Mouse (Mus musculus) midbrain, postnatal 0 days (tissue): ENCODE measurements around the gene Mobp. TPM values are rescaled to one million over a fixed set of nuclear protein-coding genes. Genes with fewer than 3 reads are reported as not detected.
A peak's percentile ranks its signal among the peaks of the same experiment; 100 is the strongest.

Experiments used
- ATAC-seq: fragments of 200-750 bp; cut with Nextera tagmentation; 2 replicates; pipeline ENCODE4 v1.8.0; 2017; ENCODE audit warnings: moderate number of reproducible peaks, mild to moderate bottlenecking, moderate TSS enrichment, moderate library complexity; ENCODE audit not compliant: low FRiP score
- DNase-seq: peaks from one replicate; pipeline ENCODE4 v3.0.0-alpha.2; 2015; ENCODE audit warnings: low spot score
- H3K27ac ChIP-seq: fragments of 300-500 bp; sonication (generic); 2 replicates; pipeline ENCODE4 v1.5.1; 2014; ENCODE audit warnings: low read depth, mild to moderate bottlenecking, low read length, mixed read lengths
- H3K27me3 ChIP-seq: fragments of 300-500 bp; sonication (generic); 2 replicates; pipeline ENCODE4 v1.6.1; 2014; ENCODE audit warnings: low read length, control low read depth, mixed read lengths; ENCODE audit not compliant: insufficient read depth
- H3K36me3 ChIP-seq: fragments of 300-500 bp; sonication (generic); 2 replicates; pipeline ENCODE4 v1.6.1; 2014; ENCODE audit warnings: low read length, control low read depth, mixed read lengths; ENCODE audit not compliant: insufficient read depth
- H3K4me1 ChIP-seq: fragments of 300-500 bp; sonication (generic); 2 replicates; pipeline ENCODE4 v1.6.1; 2014; ENCODE audit warnings: mild to moderate bottlenecking, control low read depth, antibody characterized with exemption, low read length, mixed read lengths; ENCODE audit not compliant: insufficient read depth
- H3K4me2 ChIP-seq: fragments of 300-500 bp; sonication (generic); 2 replicates; pipeline ENCODE4 v1.6.1; 2014; ENCODE audit warnings: low read depth, mild to moderate bottlenecking, low read length, mixed read lengths; ENCODE audit not compliant: poor library complexity, severe bottlenecking
- H3K4me3 ChIP-seq: fragments of 300-500 bp; sonication (generic); 2 replicates; pipeline ENCODE4 v1.5.1; 2014; ENCODE audit warnings: low read depth, mild to moderate bottlenecking, low read length, moderate library complexity
- H3K9ac ChIP-seq: fragments of 300-500 bp; sonication (generic); replicated peaks from 2 replicates; pipeline ENCODE4 v1.6.1; 2014; ENCODE audit warnings: mild to moderate bottlenecking, low read length, moderate library complexity, mixed read lengths; ENCODE audit not compliant: poor library complexity, severe bottlenecking
- H3K9me3 ChIP-seq: fragments of 300-500 bp; sonication (generic); 2 replicates; pipeline ENCODE4 v1.6.1; 2016; ENCODE audit warnings: low read length, control low read depth
- CTCF ChIP-seq: IDR thresholded peaks from 2 replicates; pipeline ENCODE4 v1.5.1; 2016; ENCODE audit warnings: antibody characterized with exemption, mild to moderate bottlenecking
- WGBS: fragments of 180-500 bp; shearing (Covaris S2); extraction: QIAGEN DNeasy Blood & Tissue Kit; methylation state at CpG from one replicate; pipeline ENCODE4 v1.1.7; 2014; 5-methylcytosine and 5-hydroxymethylcytosine counted together
- polyA plus RNA-seq: library from polyadenylated mRNA; unstranded; fragments of >200 nt; fragmentation: Nextera tagmentation; extraction: Ambion mirVana; gene quantifications from 2 replicates; pipeline ENCODE4 v1.2.1, GENCODE M21; 2015
- total RNA-seq: library from RNA; depleted of rRNA; stranded (reverse); fragments of >200 nt; gene quantifications from 2 replicates; pipeline ENCODE4 v1.2.3, GENCODE M21; 2014

Mobp gene
- total and polyA plus RNA-seq, 2 experiments from 2014 or later: 0.16 to 1.4 TPM

DNA sequence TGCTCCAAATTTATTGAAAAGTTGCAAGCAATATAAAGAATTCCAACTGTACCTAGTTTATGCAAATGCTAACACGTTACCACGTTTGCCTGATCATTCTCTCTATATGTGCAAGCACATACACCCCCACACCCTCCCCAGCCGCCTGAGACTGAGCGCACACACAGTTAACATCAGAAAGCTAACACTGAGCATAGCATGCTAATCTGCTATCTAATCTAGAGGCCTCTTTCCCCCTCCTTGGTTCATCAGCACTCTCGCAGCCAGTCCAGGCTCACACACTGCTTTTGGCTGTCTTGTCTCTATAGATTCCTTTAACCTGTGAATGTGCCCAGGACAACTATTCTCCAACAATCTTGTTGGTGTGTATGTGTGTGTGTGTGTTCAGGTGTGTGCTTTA is 1.6 kb downstream of the Mobp start:
- Histone ChIP-seq H3K4me2 (no peak overlapping the region), H3K4me3 (no peak overlapping the region), H3K27me3 (no peaks in the 10 kb centered on the region), H3K36me3 (no peaks in the 10 kb centered on the region), H3K9ac (no peak overlapping the region), H3K4me1 (no peaks in the 10 kb centered on the region), H3K27ac (no peak overlapping the region), H3K9me3 (no peaks in the 10 kb centered on the region)
- ATAC-seq: no peak
- TF ChIP-seq CTCF: no peak
- WGBS: 77% methylated on average over 5 of the region's 5 CpGs
- no peak for DNase-seq

DNA sequence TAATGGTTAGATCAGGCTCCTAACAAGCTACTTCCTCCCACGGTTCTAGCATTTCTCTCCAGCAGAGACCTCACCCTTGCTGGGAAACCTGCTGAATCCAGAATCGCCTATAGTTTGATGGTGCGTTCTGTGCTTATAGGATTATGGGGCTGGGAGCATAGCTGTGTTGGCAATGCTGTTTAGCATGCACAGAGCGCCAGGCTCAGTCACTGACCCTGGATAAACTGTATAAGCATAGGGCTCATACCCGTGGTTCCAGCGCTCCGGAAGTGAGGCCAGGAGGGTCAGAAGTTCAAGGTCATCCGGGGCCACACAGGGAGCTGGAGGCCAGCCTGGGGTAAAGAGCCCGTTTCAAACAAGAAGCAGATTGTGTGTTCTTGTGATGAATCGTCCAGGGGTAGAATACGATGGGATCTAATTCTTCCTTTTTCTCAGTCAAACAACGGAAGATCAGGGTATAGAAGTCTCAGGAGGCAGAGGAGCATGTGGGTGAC is 2.4 kb downstream of the Mobp start:
- TF ChIP-seq CTCF: no peak
- Histone ChIP-seq H3K4me1 (no peaks in the 10 kb centered on the region), H3K27me3 (no peaks in the 10 kb centered on the region), H3K4me3 (no peak overlapping the region), H3K9ac (no peak overlapping the region), H3K27ac (no peak overlapping the region), H3K36me3 (no peaks in the 10 kb centered on the region), H3K9me3 (no peaks in the 10 kb centered on the region), H3K4me2 (no peak overlapping the region)
- 74% methylated on average over 12 of the region's 12 CpGs for WGBS
- DNase-seq (no peak), ATAC-seq (no peak)

DNA sequence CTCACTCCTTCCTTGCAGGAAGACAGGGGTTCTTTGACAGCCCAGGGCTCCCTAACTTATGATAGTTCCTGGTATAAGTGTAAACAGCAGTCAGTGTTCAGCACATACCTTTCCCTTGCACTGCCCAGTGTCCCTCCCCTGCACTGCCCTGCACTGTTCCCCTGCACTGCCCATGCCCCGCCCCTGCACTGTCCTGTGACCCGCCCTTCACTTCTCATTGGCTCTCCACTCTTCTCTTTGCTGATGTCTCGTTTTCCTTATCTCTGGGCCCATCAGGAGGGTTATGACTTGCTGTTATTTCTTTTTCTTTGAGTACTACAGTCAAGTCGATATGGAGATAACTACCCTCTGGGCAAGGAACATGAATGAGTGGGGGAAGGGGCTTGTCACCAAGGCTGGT is 8.5 kb downstream of the Mobp start:
- no peak overlapping the region for H3K9ac ChIP-seq
- DNase-seq (no peak), ATAC-seq (no peak)
- no peaks in the 10 kb centered on the region for H3K9me3 ChIP-seq
- no peak overlapping the region for H3K4me2 ChIP-seq
- H3K4me1 ChIP-seq: no peaks in the 10 kb centered on the region
- no peak overlapping the region for H3K27ac ChIP-seq
- no peak for TF ChIP-seq CTCF
- no peaks in the 10 kb centered on the region for H3K27me3 ChIP-seq
- H3K36me3 ChIP-seq: no peaks in the 10 kb centered on the region
- 45% methylated on average over 4 of the region's 4 CpGs for WGBS
- H3K4me3 ChIP-seq: no peak overlapping the region

DNA sequence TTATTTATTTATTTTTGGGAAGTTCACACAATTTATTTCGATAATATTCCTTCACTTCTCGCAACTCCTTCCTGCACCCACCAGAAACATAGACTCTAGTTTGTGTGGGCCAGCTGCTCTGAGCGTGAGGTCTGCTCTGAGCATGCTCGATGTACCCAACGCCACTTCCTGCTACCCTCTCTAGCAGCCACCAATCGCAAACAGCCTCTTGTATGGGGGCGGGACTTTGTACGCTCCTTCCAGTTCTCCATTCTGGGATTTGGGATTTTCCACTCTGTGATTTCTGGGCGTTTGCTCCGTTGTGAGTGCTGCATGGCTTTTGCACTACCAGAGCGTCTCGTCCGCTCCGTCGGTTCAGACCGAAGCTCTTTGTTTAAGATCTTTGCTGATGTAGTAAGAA is 14.4 kb downstream of the Mobp start:
- Histone ChIP-seq H3K4me3 (no peak overlapping the region), H3K9ac (no peak overlapping the region), H3K4me1 (no peaks in the 10 kb centered on the region), H3K36me3 (no peaks in the 10 kb centered on the region), H3K4me2 (no peak overlapping the region), H3K27ac (no peak overlapping the region), H3K27me3 (no peaks in the 10 kb centered on the region), H3K9me3 (no peaks in the 10 kb centered on the region)
- WGBS: 88% methylated on average over 16 of the region's 16 CpGs
- no peak for ATAC-seq
- TF ChIP-seq CTCF: no peak
- DNase-seq: no peak

DNA sequence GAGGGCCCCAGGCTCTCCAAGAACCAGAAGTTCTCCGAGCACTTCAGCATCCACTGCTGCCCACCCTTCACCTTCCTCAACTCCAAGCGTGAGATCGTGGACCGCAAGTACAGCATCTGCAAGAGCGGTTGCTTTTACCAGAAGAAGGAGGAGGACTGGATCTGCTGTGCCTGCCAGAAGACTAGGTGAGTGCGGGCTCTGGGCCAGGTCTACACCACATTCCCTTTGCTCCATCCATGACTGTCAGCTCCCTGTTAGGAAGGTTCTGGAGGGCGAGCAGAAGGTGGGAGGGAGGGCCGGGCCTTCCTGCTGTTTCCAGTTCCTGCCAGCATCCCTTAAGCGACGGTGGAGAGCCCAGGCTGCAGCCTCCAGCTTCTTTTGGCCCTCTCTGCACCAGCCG is 18.3 kb downstream of the Mobp start:
- no peaks in the 10 kb centered on the region for H3K27me3 ChIP-seq
- ATAC-seq (no peak), DNase-seq (no peak)
- no peaks in the 10 kb centered on the region for H3K9me3 ChIP-seq
- H3K36me3 ChIP-seq: no peaks in the 10 kb centered on the region
- no peak overlapping the region for H3K4me3 ChIP-seq
- 78% methylated on average over 11 of the region's 11 CpGs for WGBS
- no peaks in the 10 kb centered on the region for H3K4me1 ChIP-seq
- no peak overlapping the region for H3K27ac ChIP-seq
- no peak overlapping the region for H3K9ac ChIP-seq
- no peak for TF ChIP-seq CTCF
- H3K4me2 ChIP-seq: no peak overlapping the region

DNA sequence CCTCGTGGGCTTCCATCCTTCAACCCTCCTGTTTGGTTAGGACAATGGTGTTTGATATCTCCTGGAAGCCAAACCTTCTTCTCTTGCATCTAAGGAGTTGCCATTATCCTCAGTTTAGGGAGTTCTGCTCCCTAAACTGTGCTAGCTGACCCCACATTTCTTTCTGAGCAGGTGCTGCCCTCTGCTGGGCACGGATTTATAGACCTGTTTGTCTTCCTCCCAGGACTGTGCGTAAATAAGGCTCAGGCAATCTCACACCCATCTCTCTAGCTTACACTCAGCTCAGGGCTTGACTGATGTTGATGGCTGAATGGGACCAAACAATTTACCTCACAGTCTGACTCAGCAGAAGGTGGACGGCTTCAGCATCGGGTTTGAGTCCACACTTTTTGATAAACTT is 21.8 kb downstream of the Mobp start:
- H3K4me1 ChIP-seq: no peaks in the 10 kb centered on the region
- H3K9me3 ChIP-seq: no peaks in the 10 kb centered on the region
- no peaks in the 10 kb centered on the region for H3K27me3 ChIP-seq
- H3K27ac ChIP-seq: no peak overlapping the region
- TF ChIP-seq CTCF: peak; percentile 73
- no peaks in the 10 kb centered on the region for H3K36me3 ChIP-seq
- 36% methylated on average over 5 of the region's 5 CpGs for WGBS
- H3K9ac ChIP-seq: no peak overlapping the region
- no peak for ATAC-seq
- H3K4me3 ChIP-seq: no peak overlapping the region
- H3K4me2 ChIP-seq: no peak overlapping the region
- DNase-seq: peak; percentile 54
